Mouse (Mus musculus) limb, embryonic 15.5 days (tissue): ENCODE results near the gene Cps1. TPM values are rescaled to one million over a fixed set of nuclear protein-coding genes. Genes with fewer than 3 reads are reported as not detected.

ENCODE experiments used
- ATAC-seq: fragments of 200-750 bp; cut with Nextera tagmentation; 2 replicates; pipeline ENCODE4 v1.8.0; 2017; ENCODE audit warnings: low read depth, moderate TSS enrichment; ENCODE audit not compliant: insufficient number of reproducible peaks, low FRiP score, low TSS enrichment
- H3K27ac ChIP-seq: fragments of 300-500 bp; sonication (generic); 2 replicates; pipeline ENCODE4 v1.5.1; 2015; ENCODE audit warnings: moderate library complexity, mild to moderate bottlenecking, inconsistent platforms
- H3K27me3 ChIP-seq: fragments of 300-500 bp; sonication (generic); 2 replicates; pipeline ENCODE4 v1.6.1; 2015; ENCODE audit warnings: inconsistent platforms
- H3K36me3 ChIP-seq: fragments of 300-500 bp; sonication (generic); 2 replicates; pipeline ENCODE4 v1.6.1; 2015; ENCODE audit warnings: inconsistent platforms
- H3K4me1 ChIP-seq: fragments of 300-500 bp; sonication (generic); 2 replicates; pipeline ENCODE4 v1.6.1; 2015; ENCODE audit warnings: inconsistent platforms
- H3K4me2 ChIP-seq: fragments of 300-500 bp; sonication (generic); 2 replicates; pipeline ENCODE4 v1.6.1; 2015; ENCODE audit warnings: mild to moderate bottlenecking, inconsistent platforms
- H3K4me3 ChIP-seq: fragments of 300-500 bp; sonication (generic); 2 replicates; pipeline ENCODE4 v1.5.1; 2015; ENCODE audit warnings: mild to moderate bottlenecking, inconsistent platforms
- H3K9ac ChIP-seq: fragments of 300-500 bp; sonication (generic); 2 replicates; pipeline ENCODE4 v1.6.1; 2015; ENCODE audit warnings: inconsistent platforms
- H3K9me3 ChIP-seq: fragments of 300-500 bp; sonication (generic); 2 replicates; pipeline ENCODE4 v1.6.1; 2016; ENCODE audit warnings: inconsistent platforms
- WGBS: fragments of 180-500 bp; shearing (Covaris S2); methylation state at CpG from one replicate; pipeline ENCODE4 v1.1.7; 2015; 5-methylcytosine and 5-hydroxymethylcytosine counted together
- polyA plus RNA-seq: library from polyadenylated mRNA; unstranded; fragments of >200 nt; fragmentation: Nextera tagmentation; extraction: Ambion mirVana; gene quantifications from 2 replicates; pipeline ENCODE4 v1.2.1, GENCODE M21; 2015

Gene Cps1
- polyA plus RNA-seq, 1 experiment from 2014 or later: 0.12 TPM

- H3K27me3 ChIP-seq: no peaks in the 10 kb centered on the region
- no peaks in the 10 kb centered on the region for H3K9me3 ChIP-seq
- no peak for ATAC-seq
- H3K9ac ChIP-seq: no peak overlapping the region
- WGBS: 6% methylated on average over 8 of the region's 8 CpGs
- no peaks in the 10 kb centered on the region for H3K36me3 ChIP-seq
- H3K4me1 ChIP-seq: no peaks in the 10 kb centered on the region
- H3K4me3 ChIP-seq: no peak overlapping the region
- H3K4me2 ChIP-seq: no peak overlapping the region
- H3K27ac ChIP-seq: no peak overlapping the region
These were observed 21.1 kb downstream of the Cps1 start for GRCm38 (mm10) chr1:67143939-67144338.

- Histone ChIP-seq H3K27me3 (no peaks in the 10 kb centered on the region), H3K4me2 (no peak overlapping the region), H3K4me3 (no peak overlapping the region), H3K9ac (no peak overlapping the region), H3K36me3 (no peaks in the 10 kb centered on the region), H3K9me3 (no peaks in the 10 kb centered on the region), H3K27ac (no peak overlapping the region), H3K4me1 (no peaks in the 10 kb centered on the region)
- no peak for ATAC-seq
- 76% methylated on average over 3 of the region's 3 CpGs for WGBS
These were observed 28.4 kb downstream of the Cps1 start for GRCm38 (mm10) chr1:67151246-67151645.

DNA sequence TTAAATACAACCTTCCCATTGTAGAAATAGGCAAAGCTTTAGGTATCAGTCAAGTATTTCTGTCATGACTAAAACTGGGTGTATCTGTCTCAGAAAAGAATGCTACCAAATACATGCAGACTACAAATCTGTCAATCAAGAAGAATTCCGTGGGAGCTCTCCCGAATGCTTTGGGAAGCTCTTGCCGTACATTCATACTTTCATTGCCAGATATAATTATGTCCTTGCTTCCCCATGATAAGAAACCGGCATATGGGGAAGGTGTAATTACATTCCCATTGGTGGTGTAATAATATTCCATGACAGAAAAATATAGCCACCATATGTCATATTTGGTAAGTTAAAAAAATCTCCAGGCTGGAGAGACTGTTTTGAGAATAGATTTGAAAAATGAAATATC is 44.5 kb downstream of the Cps1 start:
- 57% methylated on average over 4 of the region's 4 CpGs for WGBS

GRCm38 (mm10) chr1:67181165-67181564 is 58.3 kb downstream of the Cps1 start:
- H3K9me3 ChIP-seq: no peaks in the 10 kb centered on the region
- WGBS: 7% methylated on average over 7 of the region's 7 CpGs
- H3K4me3 ChIP-seq: no peak overlapping the region
- H3K9ac ChIP-seq: no peak overlapping the region
- ATAC-seq: no peak
- no peaks in the 10 kb centered on the region for H3K27me3 ChIP-seq
- no peaks in the 10 kb centered on the region for H3K36me3 ChIP-seq
- no peak overlapping the region for H3K4me2 ChIP-seq
- H3K4me1 ChIP-seq: no peaks in the 10 kb centered on the region
- no peak overlapping the region for H3K27ac ChIP-seq

More for the DNA sequence above, 44.5 kb downstream of the Cps1 start:
- Histone ChIP-seq H3K4me1 (no peaks in the 10 kb centered on the region), H3K4me2 (no peak overlapping the region), H3K9me3 (no peaks in the 10 kb centered on the region), H3K27me3 (no peaks in the 10 kb centered on the region), H3K4me3 (no peak overlapping the region), H3K36me3 (no peaks in the 10 kb centered on the region), H3K27ac (no peak overlapping the region), H3K9ac (no peak overlapping the region)
- ATAC-seq: no peak

- ATAC-seq: no peak
- H3K27ac ChIP-seq: no peak overlapping the region
- H3K9me3 ChIP-seq: no peaks in the 10 kb centered on the region
- H3K4me1 ChIP-seq: no peaks in the 10 kb centered on the region
- WGBS: 38% methylated on average over 7 of the region's 7 CpGs
- no peak overlapping the region for H3K4me2 ChIP-seq
- H3K9ac ChIP-seq: no peak overlapping the region
- no peaks in the 10 kb centered on the region for H3K36me3 ChIP-seq
- H3K4me3 ChIP-seq: no peak overlapping the region
- no peaks in the 10 kb centered on the region for H3K27me3 ChIP-seq
These were observed 59.4 kb downstream of the Cps1 start for GRCm38 (mm10) chr1:67182201-67182600.

DNA sequence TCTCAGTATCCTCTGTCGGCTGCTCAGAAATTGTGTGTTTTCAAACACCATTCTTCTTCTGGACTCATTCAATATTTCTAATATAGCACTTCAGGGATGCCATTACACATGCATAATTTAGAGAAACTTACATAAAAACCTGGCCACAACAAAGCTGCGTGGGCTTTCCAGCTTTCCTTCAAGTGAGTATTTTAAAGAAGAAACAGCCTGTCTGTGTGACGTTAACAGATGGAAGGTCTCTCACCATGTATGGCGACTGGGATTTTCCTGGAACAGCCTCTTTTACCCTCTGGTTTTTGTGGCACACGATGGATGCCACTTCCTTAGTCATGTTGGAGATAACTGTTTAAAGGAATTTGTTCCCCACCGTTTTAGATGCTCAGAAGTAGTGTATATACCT is 60.7 kb downstream of the Cps1 start:
- no peak for ATAC-seq
- no peak overlapping the region for H3K4me3 ChIP-seq
- no peaks in the 10 kb centered on the region for H3K9me3 ChIP-seq
- H3K9ac ChIP-seq: no peak overlapping the region
- H3K27ac ChIP-seq: no peak overlapping the region
- no peak overlapping the region for H3K4me2 ChIP-seq
- no peaks in the 10 kb centered on the region for H3K36me3 ChIP-seq
- no peaks in the 10 kb centered on the region for H3K27me3 ChIP-seq
- no peaks in the 10 kb centered on the region for H3K4me1 ChIP-seq
- WGBS: 67% methylated on average over 6 of the region's 6 CpGs

DNA sequence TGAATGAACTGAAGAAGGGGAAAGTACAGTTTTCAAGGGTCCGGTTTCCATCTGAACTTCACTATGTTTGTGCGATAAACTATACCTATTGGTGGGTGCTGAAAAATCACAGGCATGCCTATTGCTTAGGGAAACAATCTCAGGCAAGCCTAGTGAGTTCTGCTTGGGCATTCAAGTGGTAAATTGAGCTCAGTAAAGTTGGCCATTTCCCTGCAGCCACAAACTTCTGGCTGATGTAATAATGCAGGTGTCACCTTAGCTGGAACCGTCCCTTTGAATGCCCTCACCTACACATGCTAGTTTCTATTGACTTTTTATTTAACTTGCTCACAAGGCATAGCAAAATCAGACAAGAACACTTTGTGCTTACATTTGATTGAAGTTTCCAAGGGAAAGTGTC is 61.3 kb downstream of the Cps1 start:
- no peaks in the 10 kb centered on the region for H3K27me3 ChIP-seq
- 57% methylated on average over 3 of the region's 3 CpGs for WGBS

DNA sequence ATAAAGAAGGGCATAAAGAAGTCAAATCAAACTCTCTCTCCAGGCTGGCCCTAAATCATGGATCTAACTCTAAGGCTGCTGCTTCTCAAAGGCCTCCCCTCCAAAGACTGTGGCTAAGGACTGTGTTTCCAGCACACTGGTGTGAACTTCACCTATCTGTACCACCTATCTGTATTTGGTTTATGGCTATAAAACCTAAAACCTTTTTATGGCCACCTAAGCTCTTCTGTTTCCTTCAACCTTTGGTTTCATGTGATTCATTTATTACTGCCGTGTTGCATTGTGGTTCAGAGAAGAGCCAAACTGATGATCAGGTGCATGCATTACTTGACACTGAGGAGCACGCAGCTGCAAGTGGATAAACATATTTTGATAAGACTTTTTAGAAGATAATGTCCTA is 74.5 kb downstream of the Cps1 start:
- Histone ChIP-seq H3K9ac (no peak overlapping the region), H3K4me3 (no peak overlapping the region), H3K27me3 (no peaks in the 10 kb centered on the region), H3K36me3 (no peaks in the 10 kb centered on the region), H3K9me3 (no peaks in the 10 kb centered on the region), H3K4me1 (no peaks in the 10 kb centered on the region), H3K27ac (no peak overlapping the region), H3K4me2 (no peak overlapping the region)
- no peak for ATAC-seq
- WGBS: 76% methylated on average over 2 of the region's 2 CpGs

More for the DNA sequence above, 61.3 kb downstream of the Cps1 start:
- Histone ChIP-seq H3K36me3 (no peaks in the 10 kb centered on the region), H3K4me2 (no peak overlapping the region), H3K9me3 (no peaks in the 10 kb centered on the region), H3K27ac (no peak overlapping the region), H3K9ac (no peak overlapping the region), H3K4me3 (no peak overlapping the region), H3K4me1 (no peaks in the 10 kb centered on the region)
- ATAC-seq: no peak

- H3K4me3 ChIP-seq: no peak overlapping the region
- H3K9me3 ChIP-seq: no peaks in the 10 kb centered on the region
- no peak for ATAC-seq
- no peaks in the 10 kb centered on the region for H3K36me3 ChIP-seq
- WGBS: 37% methylated on average over 2 of the region's 2 CpGs
- H3K27ac ChIP-seq: no peak overlapping the region
- no peaks in the 10 kb centered on the region for H3K27me3 ChIP-seq
- H3K9ac ChIP-seq: no peak overlapping the region
- H3K4me1 ChIP-seq: no peaks in the 10 kb centered on the region
- no peak overlapping the region for H3K4me2 ChIP-seq
These were observed 95.6 kb downstream of the Cps1 start for GRCm38 (mm10) chr1:67218339-67218944.

DNA sequence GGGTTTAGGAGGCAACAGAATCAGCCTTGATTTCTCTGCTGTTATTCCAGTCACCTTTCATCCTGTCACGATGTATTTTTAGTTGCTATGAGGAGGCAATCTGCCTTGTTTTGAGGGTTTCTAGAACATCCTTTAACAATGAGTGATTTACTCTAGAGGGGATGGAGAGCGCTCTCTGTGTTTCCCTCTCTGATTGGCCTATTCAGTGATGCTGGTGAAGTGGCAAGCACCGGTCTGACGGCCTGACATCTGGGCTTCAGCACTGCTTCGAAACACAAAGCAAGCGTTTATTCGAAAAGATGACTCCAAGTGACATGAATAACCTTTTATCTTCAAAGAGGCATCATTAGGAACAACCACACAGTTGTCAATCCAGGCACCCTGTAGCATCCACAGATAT is 100.8 kb downstream of the Cps1 start:
- 86% methylated on average over 7 of the region's 7 CpGs for WGBS
- Histone ChIP-seq H3K4me1 (no peaks in the 10 kb centered on the region), H3K4me2 (no peak overlapping the region), H3K4me3 (no peak overlapping the region), H3K9me3 (no peaks in the 10 kb centered on the region), H3K27me3 (no peaks in the 10 kb centered on the region), H3K36me3 (no peaks in the 10 kb centered on the region), H3K27ac (no peak overlapping the region), H3K9ac (no peak overlapping the region)
- ATAC-seq: no peak

DNA sequence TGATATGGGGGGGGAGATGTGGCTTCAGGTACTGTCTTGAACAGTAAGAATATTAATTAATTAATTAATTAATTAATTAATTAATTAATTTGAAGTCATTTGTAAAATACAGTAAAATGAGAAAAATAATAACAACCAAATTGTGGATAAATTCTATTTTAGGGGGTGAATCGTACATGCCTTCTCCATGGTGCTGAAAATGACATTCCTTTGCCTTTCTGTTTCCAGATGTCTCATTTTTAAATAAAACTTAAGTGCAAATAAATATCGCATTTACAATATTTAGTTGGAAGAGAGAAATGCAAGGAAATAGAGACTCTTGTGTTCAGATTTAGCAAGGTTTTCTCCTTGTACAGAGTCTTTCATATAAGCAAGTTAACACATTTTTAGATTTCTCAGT is 112.0 kb downstream of the Cps1 start:
- 33% methylated on average over 2 of the region's 2 CpGs for WGBS
- H3K4me2 ChIP-seq: no peak overlapping the region
- H3K27me3 ChIP-seq: no peaks in the 10 kb centered on the region
- no peak overlapping the region for H3K27ac ChIP-seq
- no peaks in the 10 kb centered on the region for H3K36me3 ChIP-seq
- H3K9me3 ChIP-seq: no peaks in the 10 kb centered on the region
- H3K9ac ChIP-seq: no peak overlapping the region
- H3K4me3 ChIP-seq: no peak overlapping the region
- H3K4me1 ChIP-seq: no peaks in the 10 kb centered on the region
- no peak for ATAC-seq

DNA sequence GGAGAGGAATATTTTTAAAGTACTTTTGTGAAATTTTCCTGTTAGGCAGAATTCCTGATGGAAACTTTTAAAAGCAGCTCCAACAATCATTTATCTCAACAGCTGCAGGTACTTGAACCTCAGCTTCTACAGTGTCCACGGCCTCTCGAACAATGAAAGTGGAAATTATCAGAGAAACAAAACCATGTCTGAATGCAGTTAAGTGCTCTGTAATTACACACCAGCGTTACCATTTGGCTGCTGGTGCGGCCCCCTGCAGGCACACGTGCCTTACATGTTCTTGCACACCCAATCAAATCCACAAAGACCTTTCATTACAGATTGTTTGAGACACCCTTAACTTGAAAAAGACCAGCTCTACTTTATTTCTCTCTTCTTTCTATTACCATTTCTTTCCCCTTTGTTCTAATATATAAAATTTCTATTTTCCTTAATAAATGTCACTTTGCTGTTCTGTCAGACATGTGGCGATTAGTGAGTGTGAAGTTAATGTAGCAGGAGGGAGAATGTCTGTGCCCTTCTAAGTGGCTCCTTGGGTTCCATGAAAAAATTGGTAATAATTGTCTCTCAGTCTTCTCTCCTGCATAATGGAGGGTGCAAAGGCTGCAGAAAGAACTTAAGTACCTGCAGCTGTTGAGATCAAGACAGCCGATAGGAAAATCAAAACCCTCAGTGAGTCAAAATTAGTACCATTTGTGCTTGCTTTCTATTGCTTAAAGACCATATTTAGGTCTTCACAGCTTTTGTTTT is 112.8 kb downstream of the Cps1 start:
- Histone ChIP-seq H3K9me3 (no peaks in the 10 kb centered on the region), H3K9ac (no peak overlapping the region), H3K36me3 (no peaks in the 10 kb centered on the region), H3K4me2 (no peak overlapping the region), H3K27ac (no peak overlapping the region), H3K27me3 (no peaks in the 10 kb centered on the region), H3K4me3 (no peak overlapping the region), H3K4me1 (no peaks in the 10 kb centered on the region)
- no peak for ATAC-seq
- WGBS: 30% methylated on average over 7 of the region's 7 CpGs
